Mouse (Mus musculus): Measurements from ENCODE around the gene 4933407L21Rik. TPM values are rescaled to one million over a fixed set of nuclear protein-coding genes. Genes with fewer than 3 reads are reported as not detected.

Gene 4933407L21Rik
- polyA plus RNA-seq (2012; rRNA removed), result not detected in 2 replicates

GRCm38 (mm10) chr1:85928057-85928687 is at the start of gene 4933407L21Rik:
TSS of gene 4933407L21Rik (plus strand) at chr1:85928483.

DNA sequence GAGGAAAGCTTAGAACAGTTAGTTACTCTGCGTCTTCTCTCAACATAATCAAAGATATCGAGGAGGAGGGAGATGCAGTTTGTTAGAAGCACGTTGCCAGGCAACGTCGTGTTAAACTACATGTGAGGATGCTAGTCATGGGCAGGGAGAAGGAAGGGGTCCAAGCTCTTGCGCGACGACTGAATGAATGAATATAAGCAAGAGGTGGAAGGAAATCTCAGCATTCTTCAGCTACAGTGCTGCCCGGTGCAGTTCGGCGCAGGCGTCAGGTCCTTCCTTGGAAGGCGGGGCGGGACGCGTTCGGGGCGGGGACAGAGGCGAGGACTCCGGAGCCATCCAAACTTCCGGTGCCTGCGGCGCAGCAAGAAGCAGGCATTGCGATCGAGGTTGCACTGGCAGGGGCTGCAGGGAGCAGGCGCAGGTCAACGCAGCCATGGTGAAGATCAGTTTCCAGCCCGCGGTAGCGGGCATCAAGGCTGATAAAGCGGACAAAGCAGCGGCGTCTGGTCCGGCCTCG is 34.0 kb upstream of the 4933407L21Rik start, which contains the start of gene Itm2c:
Gene Itm2c (plus strand): TSS at position 51 of the 517 bp plus-strand sequence.

DNA sequence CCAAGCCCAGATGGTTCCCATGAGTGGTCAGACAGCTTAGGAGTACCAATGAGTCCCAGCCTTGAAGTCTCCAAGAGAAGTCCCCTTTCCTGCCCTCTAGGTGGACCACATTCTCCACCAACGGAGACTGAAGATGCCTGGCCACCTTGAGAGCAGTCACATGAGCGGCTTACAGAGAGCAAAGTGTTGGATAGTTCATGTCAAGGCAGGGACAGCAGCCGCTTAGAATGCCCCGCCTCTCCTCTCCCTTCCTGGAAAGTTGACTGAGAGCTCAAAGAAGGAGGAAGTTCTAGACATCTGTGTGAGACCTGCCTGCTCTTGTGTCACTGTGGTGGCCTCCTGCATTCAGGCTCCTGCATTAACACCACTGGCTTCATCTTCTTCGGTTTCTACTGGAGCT is 32.6 kb downstream of the 4933407L21Rik start, which contains the start of gene Gpr55:
Gene Gpr55 (minus strand): TSS at position 135 of the 400 bp plus-strand sequence.

Other genes starting within 250 kb of the 4933407L21Rik start
- gene A630001G21Rik, start 149.8 kb upstream of the 4933407L21Rik start, polyA plus RNA-seq (2012; rRNA removed), result 0.05 and 0.14 TPM in 2 replicates
- 19.4 and 21.3 TPM in 2 replicates for gene Cab39, start 135.0 kb upstream of the 4933407L21Rik start, polyA plus RNA-seq (2012; rRNA removed)
- 78.0 and 89.6 TPM in 2 replicates for gene Itm2c, start 34.2 kb upstream of the 4933407L21Rik start, polyA plus RNA-seq (2012; rRNA removed)
- 0.15 and 0.19 TPM in 2 replicates for gene Gpr55, start 32.5 kb downstream of the 4933407L21Rik start, polyA plus RNA-seq (2012; rRNA removed)
- not detected in 2 replicates for gene Spata3, start 88.3 kb downstream of the 4933407L21Rik start, polyA plus RNA-seq (2012; rRNA removed)
- gene 2810459M11Rik, start 117.4 kb downstream of the 4933407L21Rik start, polyA plus RNA-seq (2012; rRNA removed), result 9.8 and 14.5 TPM in 2 replicates
- 9.0 and 9.3 TPM in 2 replicates for gene Psmd1, start 135.9 kb downstream of the 4933407L21Rik start, polyA plus RNA-seq (2012; rRNA removed)
- 1.9 TPM in 2 replicates for gene Htr2b, start 183.5 kb downstream of the 4933407L21Rik start, polyA plus RNA-seq (2012; rRNA removed)
- gene Gm21972, start 205.2 kb downstream of the 4933407L21Rik start, polyA plus RNA-seq (2012; rRNA removed), result 0.12 TPM in 1 of 2 replicates, not detected in the other
- 1.1 and 1.5 TPM in 2 replicates for gene Armc9, start 226.3 kb downstream of the 4933407L21Rik start, polyA plus RNA-seq (2012; rRNA removed)